Mouse (Mus musculus) liver, embryonic 15.5 days (tissue): ENCODE results near the gene Tln2. TPM values are rescaled to one million over a fixed set of nuclear protein-coding genes. Genes with fewer than 3 reads are reported as not detected.

Experiments
- ATAC-seq: fragments of 200-750 bp; cut with Nextera tagmentation; 2 replicates; pipeline ENCODE4 v1.8.0; 2017; ENCODE audit warnings: moderate number of reproducible peaks, mild to moderate bottlenecking, moderate library complexity; ENCODE audit not compliant: insufficient read depth
- H3K27ac ChIP-seq: fragments of 300-500 bp; sonication (generic); replicated peaks from 2 replicates; pipeline ENCODE4 v1.5.1; 2015; ENCODE audit warnings: mild to moderate bottlenecking, inconsistent platforms
- H3K27me3 ChIP-seq: fragments of 300-500 bp; sonication (generic); 2 replicates; pipeline ENCODE4 v1.6.1; 2015; ENCODE audit warnings: mild to moderate bottlenecking, inconsistent platforms
- H3K36me3 ChIP-seq: fragments of 300-500 bp; sonication (generic); replicated peaks from 2 replicates; pipeline ENCODE4 v1.6.1; 2015; ENCODE audit warnings: moderate library complexity, mild to moderate bottlenecking, inconsistent platforms
- H3K4me1 ChIP-seq: fragments of 300-500 bp; sonication (generic); replicated peaks from 2 replicates; pipeline ENCODE4 v1.6.1; 2015; ENCODE audit warnings: inconsistent platforms
- H3K4me2 ChIP-seq: fragments of 300-500 bp; sonication (generic); 2 replicates; pipeline ENCODE4 v1.6.1; 2015; ENCODE audit warnings: moderate library complexity, mild to moderate bottlenecking, inconsistent platforms
- H3K4me3 ChIP-seq: fragments of 300-500 bp; sonication (generic); replicated peaks from 2 replicates; pipeline ENCODE4 v1.5.1; 2015; ENCODE audit warnings: mild to moderate bottlenecking, inconsistent platforms
- H3K9ac ChIP-seq: fragments of 300-500 bp; sonication (generic); 2 replicates; pipeline ENCODE4 v1.6.1; 2015; ENCODE audit warnings: moderate library complexity, mild to moderate bottlenecking, inconsistent platforms
- H3K9me3 ChIP-seq: fragments of 300-500 bp; sonication (generic); replicated peaks from 2 replicates; pipeline ENCODE4 v1.6.1; 2016; ENCODE audit warnings: inconsistent platforms
- WGBS: fragments of 180-500 bp; shearing (Covaris S2); methylation state at CpG from one replicate; pipeline ENCODE4 v1.1.7; 2015; ENCODE audit warnings: mixed read lengths; ENCODE audit not compliant: insufficient replicate concordance; 5-methylcytosine and 5-hydroxymethylcytosine counted together
- polyA plus RNA-seq: library from polyadenylated mRNA; unstranded; fragments of >200 nt; fragmentation: Nextera tagmentation; extraction: Ambion mirVana; gene quantifications from 2 replicates; pipeline ENCODE4 v1.2.1, GENCODE M21; 2015

Tln2 gene
- 2.7 and 3.1 TPM in 2 replicates for polyA plus RNA-seq

DNA sequence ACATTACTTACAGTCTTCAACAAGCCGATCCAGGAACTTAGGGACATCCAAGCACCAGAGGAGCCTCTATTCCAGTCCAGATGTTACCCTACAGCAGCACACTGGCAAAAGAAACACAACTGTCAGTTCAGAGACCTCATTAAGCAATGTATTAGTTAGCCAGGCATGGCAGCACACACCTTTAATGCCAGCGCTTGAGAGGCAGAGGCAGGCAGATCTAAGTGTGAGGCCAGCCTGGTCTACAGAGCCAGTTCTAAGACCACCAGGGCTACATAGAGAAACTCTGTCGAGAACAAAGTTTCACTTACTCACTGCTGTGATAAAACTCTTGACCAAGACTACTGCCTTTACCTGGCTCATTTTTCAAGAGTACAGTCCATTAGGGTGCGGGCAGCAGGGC, at the start of gene Tln2:
Gene Tln2 (minus strand): TSS at position 101 of the 400 bp plus-strand sequence.
- WGBS: 62% methylated on average over 4 of the region's 4 CpGs
- H3K4me3 ChIP-seq: no peak within 1 kb of the TSS
- H3K36me3 ChIP-seq: no peaks in the 10 kb centered on the region
- no peaks in the 10 kb centered on the region for H3K27me3 ChIP-seq
- H3K27ac ChIP-seq: no peak within 1 kb of the TSS
- no peaks in the 10 kb centered on the region for H3K9me3 ChIP-seq
- no peak within 1 kb of the TSS for H3K9ac ChIP-seq
- no peak for ATAC-seq
- no peak within 1 kb of the TSS for H3K4me2 ChIP-seq
- H3K4me1 ChIP-seq: no peaks in the 10 kb centered on the region

GRCm38 (mm10) chr9:67609226-67609625, 49.7 kb upstream of the Tln2 start:
- Histone ChIP-seq H3K27ac (no peak overlapping the region), H3K4me2 (no peak overlapping the region), H3K4me1 (no peaks in the 10 kb centered on the region), H3K4me3 (no peak overlapping the region), H3K9me3 (no peaks in the 10 kb centered on the region), H3K9ac (no peak overlapping the region), H3K36me3 (no peaks in the 10 kb centered on the region), H3K27me3 (no peaks in the 10 kb centered on the region)
- WGBS: 35% methylated on average over 1 of the region's 1 CpGs
- no peak for ATAC-seq

DNA sequence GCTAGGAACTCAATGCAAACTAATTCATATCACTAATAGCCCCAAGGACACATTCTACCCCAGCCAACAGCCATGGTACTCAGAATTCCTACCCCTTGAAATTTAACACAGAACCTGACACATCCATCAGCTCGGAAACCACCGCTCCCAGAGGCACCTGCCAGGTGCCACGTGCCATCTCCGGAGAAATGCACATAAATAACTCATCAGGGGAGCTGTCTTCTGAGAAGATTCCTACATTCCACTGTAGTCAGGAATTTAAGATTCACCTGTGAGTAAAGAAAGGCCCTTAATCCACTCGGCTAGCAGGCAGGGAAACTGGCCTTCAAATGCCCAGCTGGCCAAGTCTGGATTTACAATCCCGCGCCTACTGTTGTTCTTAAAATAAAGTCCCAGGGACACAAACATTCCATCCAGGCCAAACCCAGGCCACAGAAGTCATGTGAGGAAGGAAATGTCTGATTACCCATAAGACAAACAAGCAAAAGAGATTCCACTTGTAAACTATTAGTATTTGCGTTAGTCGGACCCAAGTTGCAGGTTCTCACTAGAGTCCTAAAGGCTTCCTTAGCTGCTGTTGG, 48.4 kb upstream of the Tln2 start:
- H3K4me2 ChIP-seq: no peak overlapping the region
- ATAC-seq: no peak
- H3K4me3 ChIP-seq: no peak overlapping the region
- no peak overlapping the region for H3K9ac ChIP-seq
- H3K4me1 ChIP-seq: no peaks in the 10 kb centered on the region
- WGBS: 70% methylated on average over 9 of the region's 9 CpGs
- H3K27me3 ChIP-seq: no peaks in the 10 kb centered on the region
- H3K9me3 ChIP-seq: no peaks in the 10 kb centered on the region
- H3K27ac ChIP-seq: no peak overlapping the region
- no peaks in the 10 kb centered on the region for H3K36me3 ChIP-seq

GRCm38 (mm10) chr9:67607268-67607667, 47.8 kb upstream of the Tln2 start:
- ATAC-seq: no peak
- Histone ChIP-seq H3K9ac (no peak overlapping the region), H3K4me1 (no peaks in the 10 kb centered on the region), H3K9me3 (no peaks in the 10 kb centered on the region), H3K27me3 (no peaks in the 10 kb centered on the region), H3K36me3 (no peaks in the 10 kb centered on the region), H3K4me2 (no peak overlapping the region), H3K4me3 (no peak overlapping the region), H3K27ac (no peak overlapping the region)
- 64% methylated on average over 6 of the region's 6 CpGs for WGBS

DNA sequence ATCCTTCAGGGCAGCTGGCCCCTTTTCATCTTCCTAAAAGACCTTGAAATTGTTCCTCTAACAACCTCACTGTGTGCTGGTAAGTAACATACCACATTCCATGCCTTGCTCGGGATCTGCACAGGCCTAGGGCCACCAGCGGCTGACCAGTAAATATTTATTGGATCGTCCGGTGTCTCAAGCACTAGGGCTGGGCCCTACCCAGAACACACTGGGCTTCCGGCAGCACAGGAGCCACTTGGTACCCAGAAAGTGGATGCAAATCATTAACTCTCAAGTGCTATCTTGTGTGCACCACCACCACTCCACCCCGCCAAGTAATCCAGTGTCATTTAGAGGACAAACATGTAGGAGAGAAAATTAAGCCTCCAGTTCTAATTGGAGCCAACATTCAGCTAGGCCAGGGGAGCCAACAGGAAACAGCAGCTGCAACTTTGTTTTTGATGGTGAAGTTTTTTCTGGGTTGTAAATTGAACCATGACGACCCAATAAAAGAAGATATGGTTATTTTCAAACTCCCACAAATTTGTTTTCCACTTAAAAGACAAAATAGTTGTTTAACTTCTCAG, 46.4 kb upstream of the Tln2 start:
- Histone ChIP-seq H3K9ac (no peak overlapping the region), H3K27me3 (no peaks in the 10 kb centered on the region), H3K9me3 (no peaks in the 10 kb centered on the region), H3K4me1 (no peaks in the 10 kb centered on the region), H3K36me3 (no peaks in the 10 kb centered on the region), H3K27ac (no peak overlapping the region), H3K4me3 (no peak overlapping the region), H3K4me2 (no peak overlapping the region)
- WGBS: 52% methylated on average over 7 of the region's 7 CpGs
- ATAC-seq: no peak

DNA sequence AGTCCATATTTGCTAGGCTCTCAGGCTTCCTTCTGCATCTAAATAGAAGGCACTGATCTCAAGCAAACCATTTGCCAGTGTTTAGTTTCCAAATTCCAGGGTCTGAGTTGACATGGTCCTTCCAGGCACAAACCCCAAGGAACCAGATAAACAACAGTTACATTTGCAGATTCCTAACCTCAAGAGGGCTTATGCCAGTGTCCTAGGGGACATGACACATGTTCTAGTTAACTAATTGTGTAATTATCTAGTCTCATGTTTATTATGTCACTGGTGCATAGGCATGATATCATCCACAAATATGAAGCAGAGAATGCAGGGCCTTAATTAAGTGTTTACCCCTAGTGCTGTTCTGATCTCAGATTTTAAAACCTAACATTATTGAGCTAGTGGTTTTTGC, 45.4 kb upstream of the Tln2 start:
- no peak for ATAC-seq
- no peaks in the 10 kb centered on the region for H3K27me3 ChIP-seq
- H3K9me3 ChIP-seq: no peaks in the 10 kb centered on the region
- no peak overlapping the region for H3K9ac ChIP-seq
- H3K27ac ChIP-seq: no peak overlapping the region
- no peaks in the 10 kb centered on the region for H3K36me3 ChIP-seq
- H3K4me1 ChIP-seq: no peaks in the 10 kb centered on the region
- no peak overlapping the region for H3K4me3 ChIP-seq
- no peak overlapping the region for H3K4me2 ChIP-seq

DNA sequence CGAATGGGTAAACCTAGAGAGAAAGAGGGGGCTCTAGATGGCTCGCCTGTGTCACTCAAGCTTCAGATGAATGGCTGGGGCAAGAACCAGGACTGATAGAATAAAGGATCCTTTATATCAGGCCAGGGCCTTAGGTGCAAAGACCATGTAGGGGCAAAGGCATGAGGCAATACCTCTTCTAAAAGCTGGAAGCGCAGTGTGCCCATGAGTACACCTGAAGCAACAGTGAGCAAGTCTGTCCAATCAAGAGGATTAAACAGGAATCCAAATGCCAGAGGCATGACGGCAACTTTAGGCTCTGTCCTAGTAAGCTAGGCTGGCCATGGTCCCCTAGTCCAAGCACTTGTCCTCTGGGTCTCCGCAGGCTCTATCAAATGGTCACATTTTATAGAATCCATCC, 42.8 kb upstream of the Tln2 start:
- no peaks in the 10 kb centered on the region for H3K4me1 ChIP-seq
- H3K9ac ChIP-seq: no peak overlapping the region

GRCm38 (mm10) chr9:67595221-67595620, 35.7 kb upstream of the Tln2 start:
- H3K4me3 ChIP-seq: no peak overlapping the region
- no peaks in the 10 kb centered on the region for H3K36me3 ChIP-seq
- no peaks in the 10 kb centered on the region for H3K9me3 ChIP-seq
- no peak for ATAC-seq
- no peak overlapping the region for H3K4me2 ChIP-seq
- whole genome bisulfite sequencing: 66% methylated on average over 5 of the region's 5 CpGs
- no peak overlapping the region for H3K27ac ChIP-seq
- H3K27me3 ChIP-seq: no peaks in the 10 kb centered on the region
- H3K9ac ChIP-seq: no peak overlapping the region
- no peaks in the 10 kb centered on the region for H3K4me1 ChIP-seq

More for the DNA sequence above, 42.8 kb upstream of the Tln2 start:
- no peak overlapping the region for H3K4me3 ChIP-seq
- H3K27me3 ChIP-seq: no peaks in the 10 kb centered on the region
- H3K9me3 ChIP-seq: no peaks in the 10 kb centered on the region
- no peaks in the 10 kb centered on the region for H3K36me3 ChIP-seq
- no peak for ATAC-seq
- 66% methylated on average over 5 of the region's 5 CpGs for WGBS
- H3K4me2 ChIP-seq: no peak overlapping the region
- no peak overlapping the region for H3K27ac ChIP-seq

DNA sequence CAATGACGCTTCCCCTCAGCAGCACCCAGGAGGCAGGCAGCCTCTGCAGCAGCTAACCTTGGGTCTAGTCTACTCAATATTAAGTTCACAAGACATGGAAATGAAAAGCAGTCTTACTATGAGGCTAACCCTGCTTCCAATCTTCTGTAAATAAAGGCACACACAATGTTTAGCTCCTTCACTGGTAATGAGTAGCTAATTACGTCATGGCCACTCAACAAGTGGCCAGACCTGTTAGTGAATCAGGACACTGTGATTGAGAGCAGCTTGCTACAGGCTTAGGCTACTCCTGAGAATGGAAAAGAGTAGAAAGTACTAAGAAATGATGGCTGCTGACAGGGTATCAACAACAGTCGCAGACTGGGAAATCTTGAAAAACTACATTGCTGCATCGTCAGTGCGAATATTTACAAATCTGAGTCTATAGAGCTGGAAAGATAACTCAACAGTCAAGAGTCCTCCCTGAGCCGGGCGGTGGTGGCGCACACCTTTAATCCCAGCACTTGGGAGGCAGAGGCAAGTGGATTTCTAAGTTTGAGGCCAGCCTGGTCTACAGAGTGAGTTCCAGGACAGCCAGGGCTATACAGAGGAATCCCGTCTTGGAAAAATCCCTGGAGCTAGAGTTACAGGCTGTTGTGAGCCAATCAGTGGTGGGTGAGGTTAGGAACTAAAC, 34.1 kb upstream of the Tln2 start:
- no peak overlapping the region for H3K4me2 ChIP-seq
- ATAC-seq: no peak
- H3K36me3 ChIP-seq: no peaks in the 10 kb centered on the region
- no peak overlapping the region for H3K9ac ChIP-seq
- no peaks in the 10 kb centered on the region for H3K27me3 ChIP-seq
- H3K4me3 ChIP-seq: no peak overlapping the region
- no peaks in the 10 kb centered on the region for H3K9me3 ChIP-seq
- WGBS: 70% methylated on average over 9 of the region's 9 CpGs
- H3K4me1 ChIP-seq: no peaks in the 10 kb centered on the region
- H3K27ac ChIP-seq: no peak overlapping the region

DNA sequence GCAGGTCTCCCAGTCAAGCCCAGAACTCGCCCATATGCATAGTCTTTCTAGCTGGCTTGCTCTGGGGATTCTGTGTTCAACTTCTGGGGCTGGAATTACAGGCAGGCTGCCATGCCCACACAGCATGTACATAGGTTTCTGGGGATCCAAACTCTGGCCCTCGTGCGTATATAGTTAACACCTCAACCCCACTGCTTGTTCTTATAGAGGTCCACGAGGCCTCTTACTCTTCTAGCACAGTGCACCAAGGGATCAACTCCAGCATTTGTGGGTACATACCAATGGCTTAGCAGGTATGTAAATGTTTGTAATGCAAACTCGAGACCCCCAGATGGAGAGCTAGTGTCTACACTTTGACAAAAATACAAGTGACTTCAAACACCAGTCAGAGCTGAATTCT, 33.2 kb upstream of the Tln2 start:
- ATAC-seq: no peak
- Histone ChIP-seq H3K9me3 (no peaks in the 10 kb centered on the region), H3K9ac (no peak overlapping the region), H3K4me2 (no peak overlapping the region), H3K4me1 (no peaks in the 10 kb centered on the region), H3K27me3 (no peaks in the 10 kb centered on the region), H3K27ac (no peak overlapping the region), H3K4me3 (no peak overlapping the region), H3K36me3 (no peaks in the 10 kb centered on the region)
- 52% methylated on average over 5 of the region's 5 CpGs for WGBS

DNA sequence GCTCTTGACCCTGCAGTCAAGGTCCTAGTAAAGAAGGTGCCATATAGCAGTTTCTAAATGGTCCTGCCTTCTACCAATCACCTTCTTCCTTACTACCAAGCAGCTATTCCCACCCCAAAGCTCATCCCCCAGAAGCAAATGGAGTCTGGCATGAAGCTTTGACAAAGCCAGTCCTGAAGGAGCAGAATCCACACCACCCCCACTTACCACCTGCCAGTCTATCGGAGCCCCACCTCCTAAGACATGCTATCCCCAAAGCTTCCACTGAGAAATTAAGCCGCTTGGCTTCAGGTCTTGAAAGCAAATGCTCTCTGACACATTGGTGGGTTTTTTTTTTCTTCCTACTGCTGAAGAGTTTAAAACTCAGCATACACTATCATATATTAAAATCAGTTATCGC, 27.6 kb upstream of the Tln2 start:
- no peak overlapping the region for H3K4me3 ChIP-seq
- no peaks in the 10 kb centered on the region for H3K27me3 ChIP-seq
- WGBS: 69% methylated on average over 3 of the region's 3 CpGs
- H3K9ac ChIP-seq: no peak overlapping the region
- no peak overlapping the region for H3K27ac ChIP-seq
- H3K36me3 ChIP-seq: no peaks in the 10 kb centered on the region
- ATAC-seq: no peak
- H3K9me3 ChIP-seq: no peaks in the 10 kb centered on the region
- H3K4me2 ChIP-seq: no peak overlapping the region
- no peaks in the 10 kb centered on the region for H3K4me1 ChIP-seq

DNA sequence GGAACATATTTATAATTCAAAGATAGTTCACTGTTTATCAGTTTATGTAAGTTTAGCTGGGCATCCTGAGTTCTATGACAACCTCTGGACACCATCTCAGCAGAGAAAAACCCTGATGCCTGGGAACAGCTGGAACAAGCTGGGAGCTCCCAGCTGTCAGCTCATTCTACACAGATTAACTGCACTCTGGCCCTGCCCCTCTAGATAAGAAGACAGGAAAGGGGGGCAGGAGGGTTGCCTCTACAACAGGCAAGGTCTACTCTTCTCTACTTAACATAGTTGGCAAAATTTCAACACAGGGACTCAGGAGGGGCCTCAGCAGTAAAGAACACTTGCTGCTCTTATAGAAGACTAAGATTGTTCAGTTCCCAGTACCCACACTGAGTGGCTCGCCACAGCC, 27.0 kb upstream of the Tln2 start:
- Histone ChIP-seq H3K4me1 (no peaks in the 10 kb centered on the region), H3K9me3 (no peaks in the 10 kb centered on the region), H3K27me3 (no peaks in the 10 kb centered on the region), H3K27ac (no peak overlapping the region), H3K4me2 (no peak overlapping the region), H3K4me3 (no peak overlapping the region), H3K36me3 (no peaks in the 10 kb centered on the region), H3K9ac (no peak overlapping the region)
- WGBS: 31% methylated on average over 1 of the region's 1 CpGs
- no peak for ATAC-seq
